Mouse (Mus musculus): Measurements from ENCODE around the gene Akr1c14.
"Not testable (repeated sequence)": the region's sequence is repeated elsewhere in the genome, so short reads cannot be mapped to it uniquely, and the experiment has no call there.

DNA sequence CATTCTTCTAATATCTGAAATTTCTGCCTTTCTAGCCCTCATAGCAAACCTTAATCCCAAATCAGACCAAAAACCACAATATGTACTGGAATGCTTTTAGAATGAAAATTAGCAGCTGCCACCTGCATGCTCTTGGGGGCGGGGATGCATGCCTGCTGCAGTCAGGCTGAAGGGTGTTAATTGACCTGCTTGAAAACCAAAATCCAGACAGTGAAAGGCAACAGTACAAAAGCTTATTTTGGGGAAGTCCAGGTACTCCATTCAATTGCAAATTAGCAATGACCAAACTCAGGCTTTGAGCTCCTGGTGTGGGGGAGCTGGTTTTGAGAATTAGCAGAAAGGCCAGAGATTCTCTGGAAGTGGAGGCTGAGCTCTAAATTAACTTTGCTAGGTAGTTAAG, 77.0 kb downstream of the Akr1c14 start:
- not testable (repeated sequence) for TF ChIP-seq CTCF, POLR2A (IDR thresholded peaks at IDR 0.05; ENCODE audit: extremely low read depth, insufficient read depth, low read length)
